Mouse (Mus musculus): ENCODE results near the gene Dnmt1. TPM values are rescaled to one million over a fixed set of nuclear protein-coding genes. Genes with fewer than 3 reads are reported as not detected.

Dnmt1 gene
- 22.5 and 37.3 TPM in 2 replicates for polyA plus RNA-seq (2012; rRNA removed; ENCODE audit: low replicate concordance)

DNA sequence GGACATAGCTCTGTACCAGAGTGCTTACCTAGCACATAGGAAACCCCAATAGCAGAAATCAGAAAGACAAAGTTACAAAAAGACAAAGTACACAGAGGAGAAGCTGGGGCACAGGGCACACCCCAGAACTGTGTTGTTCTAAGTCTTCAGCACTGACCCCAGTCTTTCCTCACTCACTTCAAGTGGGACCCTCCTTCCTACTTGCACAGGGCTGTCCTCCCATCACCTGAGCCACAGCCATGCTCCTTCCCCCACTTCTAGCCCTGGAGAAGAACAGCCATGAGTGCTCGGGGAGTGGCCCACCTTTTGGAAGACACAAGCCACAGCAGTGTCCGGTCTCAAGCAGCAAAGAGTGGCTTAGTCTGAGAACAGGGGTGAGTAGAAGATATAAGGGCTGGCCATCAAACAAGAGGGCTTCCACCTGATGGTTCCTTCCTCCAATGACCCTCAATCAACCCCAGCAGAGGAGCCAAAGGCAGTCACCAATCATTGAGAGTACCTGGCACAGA lies at the start of gene Dnmt1:
TSS of gene Dnmt1 (minus strand) at position 459 of the 509 bp plus-strand sequence.

DNA sequence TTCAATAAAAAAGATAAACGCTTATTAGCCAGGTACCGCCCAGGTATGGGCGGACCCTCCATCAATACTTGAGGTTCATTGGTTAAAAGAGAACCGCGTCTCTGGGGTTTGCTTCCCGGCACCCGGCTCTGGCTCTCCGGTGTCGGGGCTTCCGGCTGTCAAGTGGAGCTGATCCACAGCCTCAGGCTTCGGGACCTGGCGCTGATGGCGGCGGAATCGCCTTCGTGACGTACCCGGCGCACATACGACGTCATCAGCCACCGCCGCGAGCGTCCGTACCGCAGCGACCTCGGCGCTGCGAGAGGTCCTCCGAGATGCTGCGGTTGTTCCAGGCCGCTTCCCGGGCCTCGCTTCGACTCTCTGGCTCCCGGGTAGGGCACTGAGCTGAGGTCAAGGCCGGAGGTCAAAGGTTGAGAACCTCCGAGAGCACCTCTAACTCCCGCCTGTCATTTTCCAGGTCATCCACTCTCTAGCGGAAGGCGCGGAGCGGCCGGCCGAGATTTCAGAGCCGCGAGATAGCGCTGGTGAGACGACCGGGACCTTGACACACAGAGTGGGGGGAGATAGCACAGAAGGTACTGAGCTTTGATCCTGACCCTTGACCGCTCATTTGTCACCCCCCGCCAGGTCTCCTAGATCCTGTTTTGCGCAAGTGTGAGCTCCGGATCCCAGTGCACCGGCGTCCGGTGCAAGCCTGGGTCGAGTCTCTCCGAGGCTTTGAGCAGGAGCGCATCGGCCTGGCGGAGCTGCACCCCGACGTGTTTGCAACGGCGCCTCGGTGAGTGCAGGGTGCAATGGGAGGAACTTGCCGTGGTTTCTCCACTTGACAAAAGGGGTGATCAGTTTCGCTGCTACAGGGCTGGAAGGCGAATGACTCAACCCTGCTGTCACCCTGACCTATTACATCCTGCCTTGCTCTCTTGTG lies 43.2 kb upstream of the Dnmt1 start, which contains the start of gene Mrpl4:
TSS of gene Mrpl4 (plus strand) at position 112 of the 925 bp plus-strand sequence.

DNA sequence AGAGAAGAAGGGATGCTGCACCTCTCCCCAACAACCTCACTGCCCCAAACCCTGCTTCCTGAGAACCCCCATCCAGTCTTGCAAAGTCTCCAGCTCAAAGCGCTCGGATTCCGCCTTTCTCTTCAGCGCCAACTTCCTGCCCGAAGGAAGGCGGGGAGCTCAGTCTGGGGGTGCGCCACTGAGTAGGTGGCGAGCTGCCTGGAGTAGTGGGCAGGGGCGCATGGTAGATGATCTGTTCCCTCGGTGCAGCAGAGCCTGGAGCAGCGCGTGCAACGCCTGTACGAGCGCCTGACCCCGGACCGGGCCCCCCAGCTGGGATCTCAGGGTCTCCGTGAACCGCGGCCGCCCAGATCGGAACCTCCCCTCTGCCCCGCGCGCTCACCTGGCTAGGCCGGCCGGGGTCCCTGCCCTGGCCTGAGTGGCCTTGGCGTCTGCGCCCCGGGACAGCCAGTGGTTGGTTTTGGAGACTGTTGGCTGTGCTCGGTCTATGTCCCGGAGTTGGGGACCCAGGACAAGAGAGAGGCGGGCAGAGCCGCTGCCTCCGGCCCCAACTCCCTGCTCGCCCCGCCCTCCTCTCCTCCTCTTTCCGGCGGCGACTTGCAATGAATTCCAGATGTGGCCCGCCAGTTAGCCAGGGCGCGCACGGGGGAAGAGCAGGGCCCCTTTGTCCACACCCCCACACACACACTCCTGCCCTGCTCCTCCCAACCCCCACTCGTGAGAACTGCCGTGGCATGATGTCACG lies 16.7 kb upstream of the Dnmt1 start, which contains the start of gene S1pr2:
TSS of gene S1pr2 (minus strand) at position 566 of the 745 bp plus-strand sequence.

DNA sequence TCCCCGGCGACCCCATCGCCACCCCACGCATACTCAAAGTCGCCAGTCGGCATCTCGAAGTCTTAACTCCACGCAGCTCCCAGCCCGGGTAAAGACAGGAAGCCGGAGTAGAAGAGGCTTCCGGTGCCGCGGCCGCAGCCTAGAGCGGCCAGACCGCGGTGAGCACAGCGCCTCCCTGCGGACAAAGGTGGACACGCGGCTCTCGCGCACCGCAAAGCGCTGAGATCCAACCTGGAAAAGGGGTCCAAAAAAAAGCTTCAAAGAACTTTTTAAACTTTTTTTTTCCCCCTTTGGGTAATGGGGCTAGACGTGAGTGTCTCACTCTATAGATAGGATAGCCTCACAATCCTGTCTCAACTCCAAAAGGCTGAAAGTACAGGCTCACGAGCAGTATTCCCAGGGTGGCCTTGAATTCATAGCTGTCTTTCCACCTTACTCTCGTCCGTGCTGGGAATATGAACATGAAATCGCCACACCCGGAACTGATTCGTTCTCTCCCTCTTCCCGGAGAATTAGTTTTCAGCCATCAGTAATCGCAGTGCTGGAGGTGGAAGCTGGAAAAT lies 61.1 kb downstream of the Dnmt1 start, which contains the start of gene Eif3g:
TSS of gene Eif3g (minus strand) at position 113 of the 563 bp plus-strand sequence.

DNA sequence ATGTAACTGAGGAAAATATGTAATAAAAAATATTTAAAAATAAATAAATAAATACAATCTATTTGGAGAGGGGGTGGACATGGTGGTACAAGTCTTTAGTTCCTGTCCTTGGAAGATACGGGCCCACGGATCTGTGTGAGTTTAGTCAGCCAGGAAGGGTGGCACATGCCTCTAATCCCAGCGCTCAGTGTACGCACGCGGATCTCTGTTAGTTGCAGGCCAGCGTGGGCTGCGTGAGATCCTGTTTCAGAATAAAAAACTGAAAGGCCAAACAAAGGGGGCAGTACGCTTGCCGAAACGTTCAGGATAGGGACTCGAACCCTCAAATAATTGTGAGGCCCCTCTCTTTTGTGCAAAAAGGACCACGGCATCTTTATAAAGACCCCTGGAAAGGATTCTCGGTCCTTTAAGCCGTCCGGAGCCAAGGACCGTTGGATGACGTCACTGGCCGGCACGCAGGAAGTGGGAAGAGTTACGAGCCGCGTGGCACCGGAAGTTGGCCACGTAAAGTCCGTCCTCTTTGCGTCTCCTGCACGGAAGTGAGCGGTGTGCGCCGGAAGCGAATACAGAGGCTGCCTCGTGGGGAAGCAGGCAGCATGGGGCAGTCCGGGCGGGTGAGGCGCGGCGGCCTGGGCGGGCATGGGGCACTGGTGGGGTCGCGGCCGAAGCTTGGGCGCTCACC lies 71.8 kb downstream of the Dnmt1 start, which contains the start of gene Ppan:
TSS of gene Ppan (plus strand) at position 472 of the 682 bp plus-strand sequence.

DNA sequence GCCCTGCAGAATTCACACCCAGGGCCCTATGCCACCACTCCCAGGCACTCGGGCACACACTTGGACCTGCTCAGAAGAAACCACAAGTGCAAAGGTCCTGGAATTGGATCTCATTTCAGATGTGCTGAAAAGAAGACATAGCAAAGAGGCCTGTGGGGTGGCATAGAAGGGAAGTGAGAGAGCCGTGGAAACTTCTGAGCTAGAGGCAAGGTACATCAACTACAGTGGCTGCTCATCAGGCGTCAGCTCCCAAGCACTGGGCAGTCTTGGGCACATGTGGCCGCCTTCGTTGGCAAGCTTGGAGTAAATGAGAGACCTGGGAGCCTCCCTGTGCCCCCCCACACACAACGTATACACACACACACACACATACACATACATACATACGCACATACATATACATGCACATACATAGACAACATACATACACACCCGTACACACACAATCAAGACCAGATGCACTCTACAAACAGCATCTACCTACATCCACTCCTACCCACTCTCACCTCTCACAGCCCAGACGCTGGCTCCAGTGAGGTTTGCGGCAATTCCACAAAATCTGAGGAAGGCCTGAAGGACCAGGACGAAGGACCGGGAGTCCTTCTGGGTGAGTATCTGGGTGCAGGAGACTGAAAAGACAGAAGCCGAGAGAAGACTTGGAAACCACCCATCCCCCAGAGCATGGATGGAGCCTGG lies 80.4 kb downstream of the Dnmt1 start, which contains the start of gene Angptl6:
TSS of gene Angptl6 (minus strand) at position 631 of the 696 bp plus-strand sequence.

DNA sequence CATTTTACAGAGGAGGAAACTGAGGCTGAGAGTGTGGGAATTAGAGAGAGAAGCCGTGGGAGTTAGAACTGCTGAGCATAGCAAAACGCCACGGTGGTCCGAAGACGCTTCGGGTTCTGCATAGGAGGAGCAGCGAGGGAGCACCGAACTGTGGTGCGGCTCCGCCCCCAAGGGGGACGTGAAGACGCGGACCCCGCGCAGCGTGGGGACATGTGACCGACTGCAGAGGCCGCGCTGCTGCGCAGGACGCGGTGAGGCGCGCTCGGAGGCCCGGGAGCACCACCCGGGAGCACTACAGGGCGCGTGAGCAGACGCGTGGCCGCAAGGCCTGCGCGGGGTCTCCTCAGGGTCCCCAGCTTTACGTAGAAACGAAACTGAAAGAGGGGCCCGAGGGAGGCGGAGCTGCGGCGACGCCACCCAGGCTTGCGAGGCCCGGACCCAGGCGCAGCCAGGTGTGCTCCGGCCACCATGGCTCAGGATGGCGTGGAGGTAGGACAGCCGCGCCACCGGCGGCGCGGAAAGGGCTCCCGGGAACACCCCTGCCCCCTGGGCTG lies 91.2 kb downstream of the Dnmt1 start, which contains the start of gene A230050P20Rik:
TSS of gene A230050P20Rik (plus strand) at position 195 of the 554 bp plus-strand sequence.

Other genes with a start within 250 kb of the Dnmt1 start
- gene Olfm2, start 213.5 kb downstream of the Dnmt1 start, polyA plus RNA-seq (2012; rRNA removed; ENCODE audit: low replicate concordance): 6.7 and 8.1 TPM in 2 replicates
- gene Col5a3, start 144.8 kb downstream of the Dnmt1 start, polyA plus RNA-seq (2012; rRNA removed; ENCODE audit: low replicate concordance): 78.0 and 82.3 TPM in 2 replicates
- not detected in 2 replicates for gene Rdh8, start 141.4 kb downstream of the Dnmt1 start, polyA plus RNA-seq (2012; rRNA removed; ENCODE audit: low replicate concordance)
- 84.0 and 147 TPM in 2 replicates for gene A230050P20Rik, start 91.2 kb downstream of the Dnmt1 start, polyA plus RNA-seq (2012; rRNA removed; ENCODE audit: low replicate concordance)
- gene Angptl6, start 80.2 kb downstream of the Dnmt1 start, polyA plus RNA-seq (2012; rRNA removed; ENCODE audit: low replicate concordance): 7.2 and 8.4 TPM in 2 replicates
- gene Ppan, start 71.7 kb downstream of the Dnmt1 start, polyA plus RNA-seq (2012; rRNA removed; ENCODE audit: low replicate concordance): 50.9 and 110 TPM in 2 replicates
- gene Eif3g, start 61.3 kb downstream of the Dnmt1 start, polyA plus RNA-seq (2012; rRNA removed; ENCODE audit: low replicate concordance): 83.8 and 108 TPM in 2 replicates
- 16.7 and 18.1 TPM in 2 replicates for gene S1pr2, start 16.9 kb upstream of the Dnmt1 start, polyA plus RNA-seq (2012; rRNA removed; ENCODE audit: low replicate concordance)
- 121 and 137 TPM in 2 replicates for gene Mrpl4, start 42.9 kb upstream of the Dnmt1 start, polyA plus RNA-seq (2012; rRNA removed; ENCODE audit: low replicate concordance)
- 38.8 and 51.8 TPM in 2 replicates for gene Icam1, start 56.1 kb upstream of the Dnmt1 start, polyA plus RNA-seq (2012; rRNA removed; ENCODE audit: low replicate concordance)
- 0.84 and 1.0 TPM in 2 replicates for gene Icam4, start 69.5 kb upstream of the Dnmt1 start, polyA plus RNA-seq (2012; rRNA removed; ENCODE audit: low replicate concordance)
- 0.50 and 1.5 TPM in 2 replicates for gene Icam5, start 72.2 kb upstream of the Dnmt1 start, polyA plus RNA-seq (2012; rRNA removed; ENCODE audit: low replicate concordance)
- gene Zglp1, start 107.2 kb upstream of the Dnmt1 start, polyA plus RNA-seq (2012; rRNA removed; ENCODE audit: low replicate concordance): not detected in 2 replicates
- gene Gm49373, start 113.2 kb upstream of the Dnmt1 start, polyA plus RNA-seq (2012; rRNA removed; ENCODE audit: low replicate concordance): 0.12 and 0.17 TPM in 2 replicates
- 48.8 and 76.4 TPM in 2 replicates for gene Fdx1l, start 113.7 kb upstream of the Dnmt1 start, polyA plus RNA-seq (2012; rRNA removed; ENCODE audit: low replicate concordance)
- gene Gm38431, start 132.1 kb upstream of the Dnmt1 start, polyA plus RNA-seq (2012; rRNA removed; ENCODE audit: low replicate concordance): 2.9 and 25.7 TPM in 2 replicates
- gene Raver1, start 132.1 kb upstream of the Dnmt1 start, polyA plus RNA-seq (2012; rRNA removed; ENCODE audit: low replicate concordance): 50.6 and 85.3 TPM in 2 replicates
- 37.7 and 50.2 TPM in 2 replicates for gene Tyk2, start 171.4 kb upstream of the Dnmt1 start, polyA plus RNA-seq (2012; rRNA removed; ENCODE audit: low replicate concordance)
- gene Cdc37, start 190.1 kb upstream of the Dnmt1 start, polyA plus RNA-seq (2012; rRNA removed; ENCODE audit: low replicate concordance): 40.9 and 42.1 TPM in 2 replicates
- 15.3 and 24.3 TPM in 2 replicates for gene Pde4a, start 205.8 kb upstream of the Dnmt1 start, polyA plus RNA-seq (2012; rRNA removed; ENCODE audit: low replicate concordance)

All from mammary gland, adult 2 months (tissue).